Mouse (Mus musculus): Measurements from ENCODE around the gene Cuedc2. TPM values are rescaled to one million over a fixed set of nuclear protein-coding genes. Genes with fewer than 3 reads are reported as not detected.
A peak's percentile ranks its signal among the peaks of the same experiment; 100 is the strongest.

The Cuedc2 gene
- polyA plus RNA-seq, 1 experiment from 2014 or later = 183 TPM

DNA sequence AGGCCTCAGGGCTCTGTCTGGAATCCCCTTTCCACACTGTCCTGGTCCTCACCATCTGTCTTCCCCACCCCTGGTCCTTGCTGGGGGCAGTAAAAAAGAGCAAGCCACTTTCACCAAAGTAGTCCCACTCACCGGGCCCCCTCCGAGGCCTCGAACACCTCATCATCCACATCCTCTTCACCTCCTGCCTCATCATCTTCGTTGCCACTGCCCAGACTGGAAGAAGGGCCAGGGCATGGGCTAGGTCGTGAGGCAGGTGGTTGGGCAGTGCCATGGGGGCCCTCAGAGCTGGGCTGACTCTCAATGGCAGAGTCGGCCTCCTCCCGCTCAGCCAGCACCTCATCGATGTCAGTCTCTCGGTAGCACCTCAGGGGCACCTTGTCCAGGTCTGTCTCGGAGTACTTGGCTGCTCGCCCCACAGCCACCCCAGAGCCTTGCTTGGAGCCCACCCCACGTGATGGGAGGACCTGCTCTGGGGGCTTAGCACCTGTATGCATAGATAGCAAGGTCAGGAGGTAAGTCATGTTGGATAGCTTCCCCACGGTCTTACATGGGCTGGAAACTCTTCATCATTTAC, 15.4 kb downstream of the Cuedc2 start:
- Histone ChIP-seq H3K4me3 (ENCODE audit: low read depth, low read length) (no peak overlapping the region), H3K27ac (replicated peaks; ENCODE audit: low read depth, low read length) (no peak overlapping the region), H3K9me3 (replicated peaks; ENCODE audit: control insufficient read depth, low read length) (no peaks in the 10 kb centered on the region), H3K4me1 (ENCODE audit: control insufficient read depth, insufficient read depth, low read length) (peaks cover under 1% of the 10 kb centered on the region; the same call in 1 of the 2 replicates), H3K9ac (replicated peaks; ENCODE audit: low read length) (no peak overlapping the region), H3K4me2 (ENCODE audit: low read depth, low read length) (no peak overlapping the region; the same call in 1 of the 2 replicates), H3K27me3 (ENCODE audit: control insufficient read depth, insufficient read depth, low read length) (peaks cover 67% of the 10 kb centered on the region), H3K36me3 (replicated peaks; ENCODE audit: control insufficient read depth, insufficient read depth, low read depth, low read length) (no peaks in the 10 kb centered on the region)
- ATAC-seq (replicated peaks; ENCODE audit: insufficient number of reproducible peaks, low FRiP score, low TSS enrichment, low read depth) (no peak), DNase-seq (ENCODE audit: low spot score) (no peak)
- WGBS = 72% methylated on average over 13 of the region's 13 CpGs

DNA sequence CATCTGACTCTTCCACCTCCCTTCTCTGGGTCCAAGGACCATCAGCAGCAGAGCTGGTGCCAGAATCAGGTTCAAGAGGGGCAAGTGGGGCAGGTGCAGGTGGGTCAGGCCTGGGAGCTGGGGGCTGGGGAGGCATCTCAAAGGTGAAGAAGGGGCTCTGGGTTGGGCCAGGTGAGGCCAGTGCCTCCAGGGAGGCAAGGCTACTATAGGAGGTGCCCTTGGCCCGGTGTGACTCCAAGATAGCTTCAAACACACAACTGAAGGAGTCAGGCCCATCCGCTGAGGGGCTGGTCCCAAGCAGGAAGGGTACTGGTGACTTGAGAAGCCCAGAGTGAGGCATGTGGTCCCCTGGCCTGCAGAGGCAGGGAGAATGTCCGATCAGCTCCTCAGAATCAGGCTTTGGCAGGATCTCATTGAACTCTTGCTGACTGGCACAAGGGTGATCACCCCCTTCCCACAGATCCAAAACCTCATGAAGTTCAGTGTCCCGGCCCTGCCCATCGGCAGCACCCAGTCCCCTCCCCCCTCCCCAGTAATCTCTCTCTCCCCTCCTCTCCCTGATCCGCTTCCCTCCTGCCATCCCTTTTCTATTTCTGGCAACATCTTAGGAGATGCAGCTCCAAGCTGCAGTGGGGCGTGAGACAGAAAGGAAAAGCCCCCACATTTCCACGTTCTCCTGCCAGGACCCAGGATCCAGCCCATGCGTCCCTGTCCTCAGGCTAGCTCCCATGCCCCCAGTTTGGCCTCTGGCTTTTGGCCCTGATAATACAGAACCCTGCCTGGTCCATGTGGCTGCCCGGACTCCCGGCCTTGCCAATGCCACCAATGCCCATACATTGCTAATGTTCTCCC, 16.1 kb downstream of the Cuedc2 start:
- Histone ChIP-seq H3K27me3 (ENCODE audit: control insufficient read depth, insufficient read depth, low read length) (peaks cover 74% of the 10 kb centered on the region), H3K9ac (replicated peaks; ENCODE audit: low read length) (no peak overlapping the region), H3K4me3 (ENCODE audit: low read depth, low read length) (no peak overlapping the region), H3K36me3 (replicated peaks; ENCODE audit: control insufficient read depth, insufficient read depth, low read depth, low read length) (no peaks in the 10 kb centered on the region), H3K27ac (replicated peaks; ENCODE audit: low read depth, low read length) (no peak overlapping the region), H3K4me1 (ENCODE audit: control insufficient read depth, insufficient read depth, low read length) (peaks cover 6% of the 10 kb centered on the region), H3K9me3 (replicated peaks; ENCODE audit: control insufficient read depth, low read length) (no peaks in the 10 kb centered on the region), H3K4me2 (ENCODE audit: low read depth, low read length) (no peak overlapping the region)
- DNase-seq (ENCODE audit: low spot score) (no peak), ATAC-seq (replicated peaks; ENCODE audit: insufficient number of reproducible peaks, low FRiP score, low TSS enrichment, low read depth) (no peak)
- WGBS = 53% methylated on average over 11 of the region's 11 CpGs

DNA sequence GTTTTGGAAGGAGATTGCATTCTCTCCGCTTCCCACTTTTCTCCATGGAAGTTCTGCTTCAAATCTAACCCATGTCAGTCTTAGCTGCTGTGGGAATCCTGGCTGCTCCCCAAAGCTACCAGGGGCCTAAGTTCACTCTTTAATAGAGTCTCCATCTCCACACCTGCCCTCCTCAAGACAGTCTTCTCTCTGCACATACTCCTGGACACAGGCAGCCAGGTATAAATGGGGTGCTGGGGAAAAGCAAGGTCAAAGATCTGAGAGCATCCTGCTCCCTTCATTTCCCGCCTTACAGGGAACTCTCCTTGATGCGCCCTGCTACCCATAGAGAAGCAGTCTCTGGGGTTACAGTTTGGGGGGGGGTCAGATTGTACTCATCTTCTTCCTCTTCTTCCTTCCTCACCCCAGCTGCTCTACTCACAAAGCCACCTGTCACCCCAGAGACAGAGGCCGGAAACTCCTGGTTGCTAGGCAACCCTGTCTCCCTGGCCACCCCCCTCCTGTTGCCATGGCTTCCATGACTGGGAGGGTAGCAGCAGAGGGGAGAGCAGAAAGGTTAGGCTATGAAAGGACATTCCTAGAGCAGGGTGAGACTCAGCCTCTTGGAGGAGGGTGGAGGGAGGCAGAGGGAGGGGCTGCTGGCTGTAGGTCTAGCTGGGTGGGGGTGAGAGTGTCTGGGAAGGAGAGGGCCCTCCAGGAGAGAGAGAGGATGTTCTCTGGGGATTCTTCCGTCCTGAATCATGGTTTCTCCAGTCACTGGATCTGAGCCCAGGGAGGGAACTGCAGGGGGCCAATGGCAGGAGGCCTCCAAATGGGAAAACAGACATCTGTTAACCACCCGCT, 17.2 kb downstream of the Cuedc2 start:
- H3K4me3 ChIP-seq (ENCODE audit: low read depth, low read length) = no peak overlapping the region

DNA sequence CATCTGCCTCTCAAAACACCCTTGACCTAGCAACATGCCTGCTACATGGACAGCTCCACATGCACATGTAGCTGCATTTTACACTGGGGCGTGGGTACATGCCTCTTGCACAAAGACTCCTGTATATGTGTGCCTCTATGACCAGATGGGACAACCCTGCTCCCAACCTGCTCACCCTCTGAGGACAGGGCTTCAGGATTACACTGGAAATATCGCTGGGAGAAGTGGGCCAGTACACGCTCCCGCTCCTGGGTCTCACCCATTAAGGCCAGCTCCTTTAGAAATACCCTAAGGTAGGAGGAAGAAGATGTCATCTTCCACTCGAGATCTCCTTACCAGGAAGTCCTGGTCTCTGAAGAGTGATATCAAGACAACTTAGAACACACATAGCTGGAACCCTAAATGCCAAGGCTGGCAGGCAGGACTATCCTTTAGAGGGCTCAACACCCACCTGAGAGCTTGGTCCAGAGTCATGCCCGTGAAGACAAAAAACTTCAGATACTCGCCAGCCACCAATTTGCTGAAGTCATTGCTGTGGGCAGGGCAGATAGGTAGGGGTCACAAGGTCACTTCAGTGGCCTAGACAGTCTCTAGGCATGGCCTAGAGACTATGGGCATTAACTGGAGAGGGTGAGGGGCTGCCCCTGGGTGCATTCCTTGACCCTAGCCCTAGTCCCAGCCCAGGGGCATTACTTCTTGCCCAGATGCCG, 18.3 kb downstream of the Cuedc2 start:
- ATAC-seq (replicated peaks; ENCODE audit: insufficient number of reproducible peaks, low FRiP score, low TSS enrichment, low read depth) (no peak), DNase-seq (ENCODE audit: low spot score) (no peak)
- no peak overlapping the region for H3K9ac ChIP-seq (replicated peaks; ENCODE audit: low read length)
- H3K27ac ChIP-seq (replicated peaks; ENCODE audit: low read depth, low read length) = no peak overlapping the region
- H3K9me3 ChIP-seq (replicated peaks; ENCODE audit: control insufficient read depth, low read length) = no peaks in the 10 kb centered on the region
- WGBS = 80% methylated on average over 8 of the region's 8 CpGs
- peaks cover 7% of the 10 kb centered on the region for H3K4me1 ChIP-seq (ENCODE audit: control insufficient read depth, insufficient read depth, low read length)
- peaks cover 78% of the 10 kb centered on the region for H3K27me3 ChIP-seq (ENCODE audit: control insufficient read depth, insufficient read depth, low read length)
- H3K36me3 ChIP-seq (replicated peaks; ENCODE audit: control insufficient read depth, insufficient read depth, low read depth, low read length) = no peaks in the 10 kb centered on the region
- H3K4me3 ChIP-seq (ENCODE audit: low read depth, low read length) = no peak overlapping the region
- no peak overlapping the region for H3K4me2 ChIP-seq (ENCODE audit: low read depth, low read length)

More for the DNA sequence above, 17.2 kb downstream of the Cuedc2 start:
- WGBS = 35% methylated on average over 6 of the region's 6 CpGs
- Histone ChIP-seq H3K9ac (replicated peaks; ENCODE audit: low read length) (no peak overlapping the region), H3K4me1 (ENCODE audit: control insufficient read depth, insufficient read depth, low read length) (peaks cover 7% of the 10 kb centered on the region), H3K27ac (replicated peaks; ENCODE audit: low read depth, low read length) (no peak overlapping the region), H3K4me2 (ENCODE audit: low read depth, low read length) (no peak overlapping the region), H3K9me3 (replicated peaks; ENCODE audit: control insufficient read depth, low read length) (no peaks in the 10 kb centered on the region), H3K36me3 (replicated peaks; ENCODE audit: control insufficient read depth, insufficient read depth, low read depth, low read length) (no peaks in the 10 kb centered on the region), H3K27me3 (ENCODE audit: control insufficient read depth, insufficient read depth, low read length) (peaks cover 78% of the 10 kb centered on the region)
- ATAC-seq (replicated peaks; ENCODE audit: insufficient number of reproducible peaks, low FRiP score, low TSS enrichment, low read depth) = peak; percentile 31; the same call in 1 of the 2 replicates
- DNase-seq (ENCODE audit: low spot score) = no peak

DNA sequence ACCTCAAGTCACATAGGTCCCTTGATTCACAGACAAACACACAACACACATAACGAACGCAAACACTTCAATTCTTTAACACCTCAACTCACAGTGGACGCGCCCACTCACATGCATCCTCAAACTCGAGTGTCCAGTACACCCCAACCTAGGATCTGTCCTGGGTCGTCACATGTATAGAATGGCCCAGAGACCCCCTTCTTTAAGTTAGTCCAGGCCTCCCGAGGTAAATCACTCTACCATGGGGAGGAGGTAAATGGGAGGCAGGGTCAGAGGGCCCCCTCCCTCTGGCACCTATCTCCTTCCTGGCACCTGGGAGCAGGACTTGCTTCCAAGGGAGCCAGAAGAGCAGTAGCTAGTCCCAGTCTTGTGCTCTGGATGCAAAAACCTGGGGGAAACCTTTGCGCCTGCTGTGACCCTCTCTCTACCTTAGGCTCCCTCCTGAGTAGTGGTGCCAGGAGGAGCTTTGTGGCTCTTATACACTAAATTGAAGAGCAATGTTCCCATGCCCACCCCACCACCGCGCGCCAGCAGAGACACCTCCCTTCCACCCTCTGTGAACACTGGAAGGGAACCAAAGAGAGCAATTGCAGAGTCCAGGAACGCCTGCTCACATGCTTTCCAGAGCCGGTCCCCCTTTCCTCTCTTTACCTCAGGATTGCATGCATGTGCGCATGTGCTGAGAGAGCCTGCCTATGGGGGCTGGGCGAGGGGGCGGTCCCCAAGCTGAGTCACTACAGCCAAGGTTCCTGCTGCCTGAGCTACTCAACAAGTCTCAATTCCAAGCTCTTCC, 19.7 kb downstream of the Cuedc2 start:
- WGBS = 10% methylated on average over 16 of the region's 16 CpGs
- H3K27me3 ChIP-seq (ENCODE audit: control insufficient read depth, insufficient read depth, low read length) = peaks cover 76% of the 10 kb centered on the region
- H3K4me1 ChIP-seq (ENCODE audit: control insufficient read depth, insufficient read depth, low read length) = peaks cover 7% of the 10 kb centered on the region
- H3K4me2 ChIP-seq (ENCODE audit: low read depth, low read length) = no peak overlapping the region
- no peak overlapping the region for H3K27ac ChIP-seq (replicated peaks; ENCODE audit: low read depth, low read length)
- H3K9me3 ChIP-seq (replicated peaks; ENCODE audit: control insufficient read depth, low read length) = no peaks in the 10 kb centered on the region
- ATAC-seq (replicated peaks; ENCODE audit: insufficient number of reproducible peaks, low FRiP score, low TSS enrichment, low read depth) = no peak
- H3K9ac ChIP-seq (replicated peaks; ENCODE audit: low read length) = no peak overlapping the region
- DNase-seq (ENCODE audit: low spot score) = peak; percentile 61
- H3K4me3 ChIP-seq (ENCODE audit: low read depth, low read length) = no peak overlapping the region; the same call in 1 of the 2 replicates
- no peaks in the 10 kb centered on the region for H3K36me3 ChIP-seq (replicated peaks; ENCODE audit: control insufficient read depth, insufficient read depth, low read depth, low read length)

DNA sequence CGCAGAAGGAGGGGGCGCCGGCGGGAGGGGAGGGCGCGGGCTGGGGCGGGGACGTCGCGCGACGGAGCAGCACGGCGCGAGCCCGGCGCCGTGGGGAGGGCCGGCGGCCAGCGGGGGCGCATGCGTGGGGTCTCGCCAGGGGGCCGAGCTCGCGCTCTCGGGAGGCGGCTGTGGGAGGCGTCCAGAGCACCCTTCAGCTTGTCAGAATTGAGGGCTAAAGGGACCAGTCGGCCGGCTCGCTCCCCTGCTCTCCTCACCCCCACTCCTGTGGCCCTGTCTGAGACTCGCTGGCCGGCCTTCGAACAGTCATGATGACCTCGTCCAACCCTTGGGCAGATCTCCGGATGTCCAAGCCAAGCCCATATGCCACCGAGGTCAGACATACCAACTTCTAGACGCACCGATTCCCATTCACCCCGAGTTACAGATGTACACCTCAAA, 20.5 kb downstream of the Cuedc2 start:
- WGBS = 3% methylated on average over 33 of the region's 42 CpGs
- Histone ChIP-seq H3K4me3 (ENCODE audit: low read depth, low read length) (peak overlapping the region; percentile 43), H3K27me3 (ENCODE audit: control insufficient read depth, insufficient read depth, low read length) (peaks cover 79% of the 10 kb centered on the region), H3K36me3 (replicated peaks; ENCODE audit: control insufficient read depth, insufficient read depth, low read depth, low read length) (no peaks in the 10 kb centered on the region), H3K9ac (replicated peaks; ENCODE audit: low read length) (peak overlapping the region; percentile 41), H3K9me3 (replicated peaks; ENCODE audit: control insufficient read depth, low read length) (no peaks in the 10 kb centered on the region), H3K4me1 (ENCODE audit: control insufficient read depth, insufficient read depth, low read length) (peaks cover 7% of the 10 kb centered on the region), H3K27ac (replicated peaks; ENCODE audit: low read depth, low read length) (no peak overlapping the region), H3K4me2 (ENCODE audit: low read depth, low read length) (peak overlapping the region; percentile 80)
- DNase-seq (ENCODE audit: low spot score) (no peak), ATAC-seq (replicated peaks; ENCODE audit: insufficient number of reproducible peaks, low FRiP score, low TSS enrichment, low read depth) (no peak)

DNA sequence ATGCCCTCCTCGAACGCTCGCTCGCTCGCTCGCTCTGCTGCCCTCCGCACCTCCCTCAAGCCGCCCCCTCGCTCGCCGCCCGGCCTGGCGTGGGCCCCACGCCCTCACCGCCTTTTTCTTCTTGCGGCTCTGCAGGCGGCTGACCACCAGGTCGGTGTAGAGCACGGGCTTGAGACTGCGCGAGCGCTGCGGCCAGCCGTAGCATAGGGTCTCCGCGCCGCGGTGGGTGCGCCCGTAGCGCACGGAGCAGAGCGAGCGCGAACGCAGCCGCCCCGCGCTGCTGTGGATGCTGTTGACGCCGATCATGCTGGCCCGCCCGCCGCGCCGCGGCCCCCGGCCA, 21.0 kb downstream of the Cuedc2 start:
- Histone ChIP-seq H3K9ac (replicated peaks; ENCODE audit: low read length) (peak overlapping the region; percentile 41), H3K4me3 (ENCODE audit: low read depth, low read length) (peak overlapping the region; percentile 43), H3K27ac (replicated peaks; ENCODE audit: low read depth, low read length) (no peak overlapping the region), H3K36me3 (replicated peaks; ENCODE audit: control insufficient read depth, insufficient read depth, low read depth, low read length) (no peaks in the 10 kb centered on the region), H3K4me2 (ENCODE audit: low read depth, low read length) (peak overlapping the region; percentile 80), H3K9me3 (replicated peaks; ENCODE audit: control insufficient read depth, low read length) (no peaks in the 10 kb centered on the region), H3K4me1 (ENCODE audit: control insufficient read depth, insufficient read depth, low read length) (peaks cover 7% of the 10 kb centered on the region), H3K27me3 (ENCODE audit: control insufficient read depth, insufficient read depth, low read length) (peaks cover 78% of the 10 kb centered on the region)
- ATAC-seq (replicated peaks; ENCODE audit: insufficient number of reproducible peaks, low FRiP score, low TSS enrichment, low read depth) (no peak), DNase-seq (ENCODE audit: low spot score) (no peak)
- under 1% methylated on average over 36 of the region's 48 CpGs for WGBS

Measured in embryonic facial prominence, embryonic 11.5 days (tissue).